Mouse (Mus musculus) bone marrow macrophage, adult 2 months (primary cell): Measurements from ENCODE around the gene Pdlim5.

Source experiments
- CTCF ChIP-seq: IDR thresholded peaks from 2 replicates; pipeline ENCODE4 v1.5.1; 2012; ENCODE audit warnings: low read depth, mild to moderate bottlenecking, low read length, moderate library complexity
- POLR2A ChIP-seq: IDR thresholded peaks from 2 replicates; pipeline ENCODE4 v1.6.1; 2012; ENCODE audit warnings: mild to moderate bottlenecking, low read depth, low read length, borderline replicate concordance

DNA sequence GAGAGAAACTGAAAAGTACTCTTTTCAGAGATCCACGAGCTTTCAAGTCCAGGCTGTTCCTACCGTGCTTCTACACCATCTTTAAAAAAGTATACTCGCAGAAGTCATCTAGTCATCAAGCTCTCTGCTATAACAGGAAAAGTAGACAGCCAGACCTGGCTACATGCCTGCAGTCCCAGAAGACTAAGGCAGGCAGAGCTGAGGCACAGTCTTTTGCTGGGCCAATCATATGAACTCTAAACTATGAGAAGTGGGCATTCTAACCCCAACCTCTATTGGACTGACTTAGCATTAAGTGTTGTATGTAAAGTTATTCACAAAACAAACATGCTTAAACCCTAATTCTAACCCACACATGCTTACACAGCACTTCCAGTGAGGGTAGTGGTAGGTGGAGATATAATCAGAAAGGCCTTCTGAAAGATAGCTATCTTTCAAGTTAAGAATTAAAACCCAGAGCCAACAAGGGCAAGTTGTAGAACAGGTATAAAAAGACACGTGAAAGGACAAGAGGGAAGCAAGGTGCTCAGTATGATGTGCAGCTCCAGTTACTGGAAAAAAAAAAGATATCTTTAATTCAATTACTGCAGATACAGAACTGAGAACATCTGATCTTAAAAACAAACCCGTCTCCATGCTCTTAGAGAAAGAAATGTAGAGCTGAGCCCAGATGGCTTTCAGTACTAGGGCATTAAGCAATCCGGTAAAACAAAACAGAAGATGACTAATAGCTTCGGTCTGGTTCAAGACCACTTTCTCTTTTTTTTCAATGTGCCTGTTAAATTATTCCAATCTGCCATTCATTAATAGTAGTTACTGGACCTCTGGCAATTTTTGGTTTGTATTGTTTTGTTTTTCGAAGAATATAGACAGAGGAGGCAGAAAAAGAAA, 50.0 kb downstream of the Pdlim5 start:
- TF ChIP-seq CTCF (no peak), POLR2A (no peak)
